ENCODE assay signal across 8 mouse cellular contexts in genomic region chr11:95676307-95676706, GRCm38 (mm10). TPM values are rescaled to one million over a fixed set of nuclear protein-coding genes. Genes with fewer than 3 reads are reported as not detected.
DNase-seq lines count a peak whose midpoint lies in the region; ATAC-seq lines count a peak whose summit lies in the region.

No protein-coding gene starts in this region.

- WGBS in forebrain, embryonic 13.5 days, result 12% methylated on average over 6 of the region's 6 CpGs
- 15% methylated on average over 6 of the region's 6 CpGs for WGBS in limb, embryonic 15.5 days
- WGBS in neural tube, embryonic 12.5 days, result 18% methylated on average over 6 of the region's 6 CpGs

- H3K4me1 ChIP-seq in forebrain, embryonic 13.5 days, result peaks cover 7% of the 10 kb centered on the region
- peaks cover 36% of the 10 kb centered on the region for H3K4me1 ChIP-seq in limb, embryonic 15.5 days
- H3K4me1 ChIP-seq in neural tube, embryonic 12.5 days, result peaks cover 11% of the 10 kb centered on the region; the same call in 1 of the 2 replicates

- peaks cover 87% of the 10 kb centered on the region for H3K36me3 ChIP-seq in forebrain, embryonic 13.5 days (ENCODE audit: poor library complexity, severe bottlenecking)
- peaks cover 78% of the 10 kb centered on the region for H3K36me3 ChIP-seq in limb, embryonic 15.5 days
- peaks cover 73% of the 10 kb centered on the region for H3K36me3 ChIP-seq in neural tube, embryonic 12.5 days

- no peak overlapping the region for H3K4me2 ChIP-seq in forebrain, embryonic 13.5 days
- no peak overlapping the region for H3K4me2 ChIP-seq in limb, embryonic 15.5 days
- H3K4me2 ChIP-seq in neural tube, embryonic 12.5 days (replicated peaks), result no peak overlapping the region

- ATAC-seq in forebrain, embryonic 13.5 days, result no peak
- no peak for ATAC-seq in limb, embryonic 15.5 days (ENCODE audit: insufficient number of reproducible peaks, low FRiP score, low TSS enrichment, low read depth)
- ATAC-seq in neural tube, embryonic 12.5 days (ENCODE audit: low FRiP score, low read depth), result peak; percentile 56

- 0 out of 2 replicates have a peak overlapping the region, but pooled peaks have one; percentile 21 for H3K27ac ChIP-seq in forebrain, embryonic 13.5 days
- H3K27ac ChIP-seq in limb, embryonic 15.5 days, result peak overlapping the region; percentile 27; the same call in 1 of the 2 replicates
- H3K27ac ChIP-seq in neural tube, embryonic 12.5 days, result no peak overlapping the region

- DNase-seq in adrenal gland, postnatal 10 days, result peak; percentile 67
- DNase-seq in adrenal gland, adult 2 months, result no peak
- peak; percentile 55 for DNase-seq in T-cell, adult 2 months (ENCODE audit: low spot score)
- peak; percentile 15 for DNase-seq in kidney, adult 11 months
- DNase-seq in testis, postnatal 14 days (ENCODE audit: low spot score), result peak; percentile 31

- no peak overlapping the region for H3K4me3 ChIP-seq in forebrain, embryonic 13.5 days
- no peak overlapping the region for H3K4me3 ChIP-seq in limb, embryonic 15.5 days
- H3K4me3 ChIP-seq in neural tube, embryonic 12.5 days, result no peak overlapping the region

- no peaks in the 10 kb centered on the region for H3K9me3 ChIP-seq in forebrain, embryonic 13.5 days (replicated peaks)
- no peaks in the 10 kb centered on the region for H3K9me3 ChIP-seq in limb, embryonic 15.5 days
- no peaks in the 10 kb centered on the region for H3K9me3 ChIP-seq in neural tube, embryonic 12.5 days

- H3K27me3 ChIP-seq in forebrain, embryonic 13.5 days, result no peaks in the 10 kb centered on the region
- H3K27me3 ChIP-seq in limb, embryonic 15.5 days, result no peaks in the 10 kb centered on the region
- no peaks in the 10 kb centered on the region for H3K27me3 ChIP-seq in neural tube, embryonic 12.5 days (replicated peaks)

- H3K9ac ChIP-seq in forebrain, embryonic 13.5 days, result no peak overlapping the region
- no peak overlapping the region for H3K9ac ChIP-seq in limb, embryonic 15.5 days
- no peak overlapping the region for H3K9ac ChIP-seq in neural tube, embryonic 12.5 days

RNA-seq across cellular contexts. Expression of gene Phb, which starts 9.6 kb away (rescaled TPM):
- 100 to 1,000 TPM; 341 to 361 TPM for total RNA-seq in adrenal gland, postnatal 10 days (2021)
- total RNA-seq in adrenal gland, adult 2 months (2021), result 100 to 1,000 TPM; 204 to 395 TPM
- 125 and 220 TPM in 2 replicates for polyA plus RNA-seq in adrenal gland, adult 2 months (2012; rRNA removed)
- polyA plus RNA-seq in forebrain, embryonic 13.5 days (2015; fragmentation: Nextera tagmentation; extraction: Ambion mirVana), result 187 and 188 TPM in 2 replicates
- polyA plus RNA-seq in limb, embryonic 15.5 days (2015; fragmentation: Nextera tagmentation; extraction: Ambion mirVana), result 195 and 220 TPM in 2 replicates
- polyA plus RNA-seq in neural tube, embryonic 12.5 days (2016; fragmentation: Nextera tagmentation; extraction: Ambion mirVana), result 197 and 200 TPM in 2 replicates

RNA-seq across cellular contexts. Expression of gene Zfp652, which starts 36.2 kb away (rescaled TPM):
- total RNA-seq in adrenal gland, postnatal 10 days (2021), result 10 to 100 TPM; 42.8 to 46.6 TPM
- 10 to 100 TPM; 39.6 to 40.7 TPM for total RNA-seq in adrenal gland, adult 2 months (2021)
- 20.7 and 24.9 TPM in 2 replicates for polyA plus RNA-seq in adrenal gland, adult 2 months (2012; rRNA removed)
- polyA plus RNA-seq in forebrain, embryonic 13.5 days (2015; fragmentation: Nextera tagmentation; extraction: Ambion mirVana), result 27.9 and 32.2 TPM in 2 replicates
- polyA plus RNA-seq in limb, embryonic 15.5 days (2015; fragmentation: Nextera tagmentation; extraction: Ambion mirVana), result 23.4 and 26.6 TPM in 2 replicates
- polyA plus RNA-seq in neural tube, embryonic 12.5 days (2016; fragmentation: Nextera tagmentation; extraction: Ambion mirVana), result 26.1 and 29.9 TPM in 2 replicates

RNA-seq across cellular contexts. Expression of gene B130006D01Rik, which starts 47.1 kb away (rescaled TPM):
- 1 to 10 TPM in 1 of 2 experiments, under 1 TPM in 1; 0.27 to 1.3 TPM for total RNA-seq in adrenal gland, postnatal 10 days (2021)
- total RNA-seq in adrenal gland, adult 2 months (2021), result under 1 TPM; 0.58 to 0.76 TPM
- 0.07 TPM in 1 of 2 replicates, not detected in the other for polyA plus RNA-seq in adrenal gland, adult 2 months (2012; rRNA removed)
- 1.4 and 2.0 TPM in 2 replicates for polyA plus RNA-seq in forebrain, embryonic 13.5 days (2015; fragmentation: Nextera tagmentation; extraction: Ambion mirVana)
- polyA plus RNA-seq in limb, embryonic 15.5 days (2015; fragmentation: Nextera tagmentation; extraction: Ambion mirVana), result 0.99 and 1.2 TPM in 2 replicates
- polyA plus RNA-seq in neural tube, embryonic 12.5 days (2016; fragmentation: Nextera tagmentation; extraction: Ambion mirVana), result 1.7 and 2.0 TPM in 2 replicates
